Mouse (Mus musculus) c-Kit-positive CD71-positive TER-119-negative erythroid progenitor cells, embryonic 14.5 days (primary cell): ENCODE measurements around the gene Trim33.

Experiments used
- DNase-seq: peaks from one replicate; pipeline ENCODE4 v3.0.0-alpha.2; 2013; ENCODE audit warnings: low read depth

Trim33 gene

GRCm38 (mm10) chr3:103400807-103401206, 121.7 kb downstream of the Trim33 start:
- DNase-seq, result no peak

- DNase-seq, result no peak
These were observed 122.4 kb downstream of the Trim33 start for GRCm38 (mm10) chr3:103401342-103402098.

GRCm38 (mm10) chr3:103402212-103402611, 123.1 kb downstream of the Trim33 start:
- no peak for DNase-seq

GRCm38 (mm10) chr3:103405135-103405534, 126.0 kb downstream of the Trim33 start:
- no peak for DNase-seq

GRCm38 (mm10) chr3:103405871-103406765, 127.0 kb downstream of the Trim33 start:
- DNase-seq, result no peak
